Mouse (Mus musculus) hindlimb bud, embryonic 11.5 days (tissue): Measurements from ENCODE around the gene Kcp.

Source experiments
- DNase-seq: peaks from one replicate; pipeline ENCODE4 v3.0.0-alpha.2; 2012; ENCODE audit warnings: low read depth, low spot score; ENCODE audit errors: extremely low spot score

Gene Kcp

DNA sequence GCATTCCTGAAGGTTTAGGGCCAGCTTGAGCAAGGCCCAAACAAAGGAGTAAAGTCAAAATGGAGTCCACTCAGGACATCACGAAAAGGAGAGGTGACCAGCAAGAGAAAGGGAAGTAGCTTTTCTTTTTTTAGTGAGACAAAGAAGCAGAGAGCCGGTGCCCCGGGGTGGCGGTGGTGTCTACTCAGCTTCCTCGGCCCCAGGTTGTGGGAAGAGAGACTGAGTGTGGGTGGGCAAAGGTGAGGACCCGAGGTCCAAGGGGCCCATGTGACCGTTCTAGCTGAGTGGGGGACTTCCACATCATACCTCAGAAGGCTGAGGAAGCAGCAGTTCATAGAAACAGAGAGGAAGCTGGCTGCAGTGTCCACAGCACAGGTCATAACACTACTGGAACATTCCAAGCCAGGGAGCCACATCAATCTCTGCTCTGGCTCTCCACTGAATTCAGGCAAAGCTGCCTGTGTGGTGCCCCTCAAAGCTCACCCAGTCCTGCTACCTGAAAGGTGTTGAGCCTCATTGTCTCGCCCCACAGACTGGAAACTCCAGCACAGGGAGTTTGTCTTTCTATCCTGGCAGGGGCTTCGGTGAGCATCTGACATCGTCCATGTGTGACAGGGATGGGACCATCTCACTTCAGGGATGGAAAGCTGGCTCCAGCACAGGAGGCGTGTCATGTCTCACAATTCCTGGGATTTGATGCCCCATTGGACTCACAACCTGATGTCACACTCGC lies 15.7 kb upstream of the Kcp start:
- no peak for DNase-seq

DNA sequence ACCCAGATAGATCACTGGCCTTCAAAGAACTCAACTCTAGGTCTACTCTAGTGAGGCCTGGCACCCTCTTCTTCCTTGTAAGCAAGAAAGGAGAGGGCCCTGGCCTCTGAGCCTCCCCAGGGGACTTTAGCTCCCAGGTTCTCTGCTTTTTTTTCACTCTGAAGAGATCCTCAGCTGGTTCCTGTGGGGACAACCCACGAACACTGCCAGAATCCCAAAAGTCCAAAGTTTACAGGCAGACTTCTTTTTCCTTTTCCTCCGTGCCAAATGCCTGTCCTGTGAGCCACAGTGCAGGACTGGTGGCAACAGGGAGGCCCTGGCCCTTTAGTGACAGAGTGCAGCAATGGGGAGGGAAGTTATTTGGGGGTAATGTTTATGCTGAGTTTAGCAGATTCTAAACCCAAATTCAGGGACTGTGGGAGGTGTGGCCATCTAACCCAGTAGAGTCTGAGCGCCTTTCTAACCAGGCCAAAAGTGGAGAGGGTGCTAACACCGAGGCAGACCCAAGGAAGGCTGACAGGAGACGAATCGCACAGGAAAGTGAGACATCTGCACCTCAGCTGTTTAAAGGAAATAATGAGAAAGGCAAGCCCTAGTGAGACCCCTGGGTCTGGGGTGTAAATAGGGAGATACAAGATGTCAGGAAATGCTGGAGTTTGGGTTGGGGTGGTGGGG lies 15.0 kb upstream of the Kcp start:
- no peak for DNase-seq

DNA sequence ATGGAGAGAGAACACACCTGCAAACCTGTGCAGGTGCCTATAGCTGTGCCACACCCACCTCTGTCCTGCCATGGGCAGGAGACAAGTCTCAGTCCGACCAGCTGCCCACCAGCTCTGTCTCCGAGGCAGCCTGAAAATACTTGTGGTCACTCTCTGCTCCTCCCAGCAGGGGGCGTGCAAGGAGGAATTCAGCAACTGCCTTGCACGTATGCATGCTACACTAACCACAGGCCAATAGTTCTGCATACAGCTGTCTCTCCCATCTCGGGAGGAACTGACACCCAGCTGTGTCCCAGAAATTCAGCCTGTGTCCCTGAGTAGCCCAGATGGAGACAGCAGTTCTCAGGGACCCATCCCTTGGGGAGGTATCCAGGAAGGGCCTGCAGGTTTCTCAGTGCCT lies 9.4 kb upstream of the Kcp start:
- no peak for DNase-seq

DNA sequence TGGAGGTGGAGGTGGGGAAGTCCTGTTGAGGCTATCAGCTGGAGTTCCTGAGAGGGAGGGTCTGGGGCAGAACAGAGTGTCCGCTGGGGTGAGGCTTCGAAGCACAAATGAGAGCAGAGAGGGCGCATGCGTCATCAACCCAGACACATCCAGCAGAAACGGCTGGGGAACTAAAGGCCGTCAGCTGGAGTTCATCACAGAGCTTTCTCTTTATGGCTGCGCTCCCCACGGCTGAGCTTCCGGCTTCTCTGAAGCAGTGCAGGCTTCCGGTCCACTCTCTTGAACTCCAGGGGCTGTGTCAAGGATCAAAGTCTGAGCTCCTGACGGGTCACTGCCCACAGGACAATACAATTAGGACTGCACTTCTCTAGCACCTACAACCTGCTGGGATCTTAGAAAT lies 5.5 kb upstream of the Kcp start:
- peak; percentile 74 for DNase-seq

DNA sequence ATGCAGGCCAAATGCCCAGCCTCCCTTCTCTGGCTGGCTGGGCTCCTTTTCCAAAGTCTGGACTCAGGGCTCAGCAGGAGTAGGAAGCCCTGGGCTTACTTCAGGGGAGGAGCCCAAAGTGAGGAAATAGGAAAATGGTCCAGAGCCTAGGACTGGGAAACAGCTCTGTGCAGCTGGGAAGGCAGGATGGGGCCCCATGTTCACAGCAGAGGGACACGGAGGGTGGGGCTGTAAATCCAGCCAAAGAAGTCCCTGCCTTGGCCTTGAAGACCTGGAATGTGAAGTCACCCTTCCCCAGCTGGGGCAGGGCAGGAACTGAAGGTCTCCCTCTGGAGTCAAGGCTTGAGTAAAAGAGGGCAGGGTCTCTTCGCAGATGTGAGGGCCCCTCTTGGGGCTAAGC lies 1.3 kb upstream of the Kcp start:
- DNase-seq = no peak

DNA sequence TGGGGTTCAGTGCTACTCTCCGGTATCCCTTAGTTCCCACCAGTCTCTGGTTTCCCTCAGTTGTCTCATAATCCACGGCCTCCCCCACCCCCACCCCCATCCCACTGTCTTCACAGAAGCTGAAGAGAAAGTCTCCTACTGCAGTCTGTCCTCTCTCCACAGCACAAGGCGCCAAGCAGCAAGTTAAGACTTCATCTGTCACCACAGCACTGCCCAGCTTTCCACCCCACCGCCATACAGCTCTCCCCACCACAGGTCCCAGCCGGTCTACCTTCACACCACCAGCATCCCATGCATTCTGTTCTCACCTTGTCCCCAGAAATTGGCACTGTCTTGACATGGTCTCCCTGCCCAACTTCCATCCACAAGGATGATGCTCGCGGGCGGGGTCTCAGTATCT lies 918 bp downstream of the Kcp start:
- no peak for DNase-seq

DNA sequence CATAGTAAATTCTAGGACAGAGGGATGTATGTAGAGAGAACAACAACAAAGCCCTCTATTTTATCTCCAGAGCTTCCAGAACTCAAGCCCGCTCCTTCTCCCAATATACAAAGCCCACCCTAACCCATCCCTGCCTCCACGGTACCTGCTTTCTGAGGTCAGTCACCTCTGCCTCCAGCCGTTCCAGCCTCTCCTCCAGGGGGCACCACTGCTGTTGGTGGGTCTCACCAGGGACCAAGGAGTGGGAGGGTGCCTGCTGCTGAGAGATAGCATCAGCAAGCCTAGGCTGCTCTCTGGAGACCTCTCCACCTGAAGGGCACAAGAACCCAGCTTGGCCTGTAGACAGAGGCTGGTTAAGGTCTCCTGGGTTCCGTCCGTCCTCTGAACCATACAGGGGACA lies 2.3 kb downstream of the Kcp start:
- no peak for DNase-seq

DNA sequence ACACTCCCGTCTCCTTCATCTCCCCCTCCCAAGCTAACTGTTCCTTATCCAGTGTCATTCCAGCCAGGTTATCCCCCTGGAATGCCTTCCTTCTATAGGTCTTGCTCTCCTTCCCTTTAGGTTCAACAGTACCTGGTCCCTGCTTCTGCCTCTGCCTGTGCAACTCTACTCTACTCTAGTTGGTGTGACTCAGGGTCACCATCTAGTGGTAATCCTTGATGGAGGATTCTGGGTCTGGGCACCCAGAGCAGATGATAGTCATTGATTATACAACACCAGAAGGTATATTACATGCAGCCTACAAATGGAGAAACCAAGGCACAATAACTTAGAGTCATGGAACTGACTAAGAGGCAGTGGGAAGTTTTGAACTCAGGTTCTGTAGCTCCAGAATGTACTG lies 6.2 kb downstream of the Kcp start:
- no peak for DNase-seq

DNA sequence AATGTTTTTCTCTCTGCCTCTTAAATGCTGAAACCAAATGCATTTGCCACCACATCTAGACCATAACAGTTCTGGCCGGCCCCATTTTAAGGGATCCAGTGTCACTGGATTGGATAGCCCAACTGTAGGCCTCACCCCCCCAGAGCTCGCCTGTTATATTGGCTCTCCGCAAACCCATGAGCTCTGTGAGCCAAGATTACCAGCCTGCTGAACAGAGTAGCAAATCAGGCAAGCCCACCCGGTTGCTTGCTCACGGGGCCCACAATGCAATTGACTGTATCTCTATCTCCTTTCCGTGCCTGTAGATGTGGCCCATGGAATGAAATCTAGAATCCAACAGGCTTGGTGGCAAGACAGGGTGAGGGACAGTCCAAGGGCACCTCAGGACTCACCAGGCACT lies 6.9 kb downstream of the Kcp start:
- DNase-seq = no peak

DNA sequence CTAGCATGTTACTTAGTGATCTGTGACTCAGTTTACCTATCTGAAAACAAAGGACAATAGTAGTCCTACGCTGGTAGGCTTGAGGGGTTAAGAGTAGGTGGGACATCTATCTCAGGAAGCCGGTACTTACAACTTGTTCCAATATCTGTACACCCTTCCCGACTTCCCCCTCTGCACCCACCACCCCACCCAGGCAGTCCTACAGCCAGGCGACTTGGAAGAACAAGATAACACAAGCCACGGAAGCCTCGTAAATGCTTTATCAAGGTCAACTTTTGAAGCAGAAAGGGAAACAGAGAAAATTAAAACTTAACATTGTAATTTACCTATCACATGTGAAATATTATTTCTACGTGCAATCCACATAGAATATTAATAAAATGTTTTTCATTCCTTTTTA lies 7.6 kb downstream of the Kcp start:
- DNase-seq = no peak

DNA sequence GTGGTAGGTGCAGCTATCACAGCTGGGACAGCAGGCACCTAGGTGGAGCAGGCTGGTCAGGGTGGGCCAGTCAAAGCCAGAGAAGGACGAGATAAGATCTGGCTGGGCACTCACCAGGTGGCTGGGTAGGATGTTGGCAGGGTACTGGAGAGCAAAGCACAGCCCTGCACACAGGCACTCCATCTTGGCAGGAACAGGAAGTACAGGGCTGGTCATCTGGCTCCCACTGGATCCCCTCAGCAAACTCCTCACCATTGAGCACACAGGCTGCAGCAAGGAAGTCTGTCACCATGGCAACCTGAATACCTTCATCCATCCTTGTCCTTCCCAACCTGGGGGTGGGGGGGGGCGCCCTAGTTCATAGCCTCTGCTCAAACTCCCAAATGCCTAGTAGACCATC lies 10.0 kb downstream of the Kcp start:
- DNase-seq = no peak

DNA sequence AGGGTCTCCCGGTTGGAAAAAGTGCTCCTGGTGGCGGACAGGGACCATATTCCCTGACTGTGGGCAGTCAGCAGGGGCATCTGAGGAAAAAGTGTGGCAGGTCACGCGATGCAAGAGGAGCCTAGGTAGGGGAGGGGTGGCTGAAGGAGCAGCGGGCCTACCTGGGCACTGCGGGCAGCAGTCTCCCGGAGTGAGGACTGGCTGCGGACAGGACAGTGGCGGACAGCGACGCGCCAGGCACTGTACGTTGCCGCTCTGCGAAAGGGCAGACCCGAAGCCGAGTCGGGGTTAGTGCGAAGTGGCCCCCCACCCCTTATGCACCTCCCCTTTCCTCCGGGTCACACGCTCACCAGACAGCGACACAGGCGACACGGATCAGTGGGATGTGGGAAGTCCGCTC lies 11.5 kb downstream of the Kcp start:
- no peak for DNase-seq

DNA sequence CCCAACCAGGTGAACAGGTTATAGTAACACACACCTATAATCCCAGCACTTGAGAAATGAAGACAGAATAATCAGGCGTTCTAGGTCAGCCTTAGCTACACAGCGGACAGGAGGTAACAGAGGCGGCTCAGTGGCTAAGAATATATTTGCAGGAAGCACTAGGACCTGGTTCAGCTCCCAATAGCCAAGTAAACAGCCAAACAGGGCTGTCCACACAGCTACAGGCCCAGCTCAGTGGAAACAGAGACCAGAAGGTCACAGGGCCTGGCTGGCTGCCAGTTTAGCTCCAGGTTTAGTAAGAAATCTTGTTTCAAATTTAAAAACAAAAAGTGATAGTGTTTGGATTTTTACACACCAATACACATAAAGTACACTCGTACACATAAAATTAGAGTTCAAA lies 13.7 kb downstream of the Kcp start:
- DNase-seq = no peak

DNA sequence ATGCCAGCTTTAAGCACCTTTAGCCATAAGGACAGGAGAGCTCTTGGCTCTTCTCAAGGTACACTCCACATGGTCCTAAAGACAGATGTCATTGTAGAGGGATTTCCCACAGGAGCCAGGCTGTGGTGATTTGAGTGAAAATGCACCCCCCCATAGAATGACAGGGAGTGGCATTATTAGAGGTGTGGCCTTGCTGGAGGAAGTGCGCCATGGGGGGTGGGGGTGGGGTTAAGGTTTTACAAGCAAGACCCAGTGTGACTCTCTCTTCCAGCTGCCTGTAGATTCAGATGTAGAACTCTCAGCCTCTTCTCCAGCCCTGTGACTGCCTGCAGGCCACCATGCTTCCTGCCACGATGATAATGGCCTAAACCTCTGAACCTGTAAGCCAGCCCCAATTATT lies 21.8 kb downstream of the Kcp start:
- no peak for DNase-seq

DNA sequence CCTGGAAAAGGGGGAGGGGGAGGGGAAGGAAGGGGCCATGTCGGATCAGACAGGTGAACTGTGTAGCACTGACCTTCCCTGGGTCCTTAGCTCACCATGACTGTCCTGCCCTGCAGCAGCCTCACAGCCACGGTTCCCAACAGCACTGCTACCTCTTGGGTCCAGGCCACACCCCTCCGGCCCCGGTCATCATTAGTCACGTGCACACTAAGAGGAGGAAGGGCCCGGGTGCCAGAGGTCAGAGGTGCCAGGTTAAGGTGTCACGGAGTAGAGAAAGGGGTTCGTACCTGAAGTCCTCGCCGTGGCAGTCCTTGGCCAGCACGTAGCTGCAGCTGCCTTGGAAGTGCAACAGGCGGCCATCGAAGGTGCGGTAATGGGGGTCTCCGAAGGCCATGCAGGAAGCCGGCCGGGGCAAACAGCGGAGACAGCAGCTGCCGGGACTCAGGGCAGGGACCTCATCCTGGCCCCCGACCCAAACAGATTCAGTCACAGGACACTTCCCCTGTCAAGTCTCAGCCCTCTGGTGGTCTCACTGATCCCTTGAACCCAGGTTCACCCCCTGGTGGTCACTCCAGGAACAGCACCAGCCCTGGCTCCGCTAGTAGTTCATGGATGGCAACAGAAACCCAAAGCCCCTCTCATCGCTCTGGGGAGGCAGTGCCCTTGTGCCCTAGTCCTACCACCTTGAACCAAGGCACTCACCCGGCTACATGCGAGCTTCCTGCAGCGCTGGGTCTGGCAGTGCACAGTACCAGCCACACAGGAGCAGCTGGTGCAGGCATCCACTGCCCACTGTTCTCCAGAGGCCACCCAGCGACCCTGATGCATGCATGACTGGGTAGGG lies 22.8 kb downstream of the Kcp start:
- peak; percentile 57 for DNase-seq

DNA sequence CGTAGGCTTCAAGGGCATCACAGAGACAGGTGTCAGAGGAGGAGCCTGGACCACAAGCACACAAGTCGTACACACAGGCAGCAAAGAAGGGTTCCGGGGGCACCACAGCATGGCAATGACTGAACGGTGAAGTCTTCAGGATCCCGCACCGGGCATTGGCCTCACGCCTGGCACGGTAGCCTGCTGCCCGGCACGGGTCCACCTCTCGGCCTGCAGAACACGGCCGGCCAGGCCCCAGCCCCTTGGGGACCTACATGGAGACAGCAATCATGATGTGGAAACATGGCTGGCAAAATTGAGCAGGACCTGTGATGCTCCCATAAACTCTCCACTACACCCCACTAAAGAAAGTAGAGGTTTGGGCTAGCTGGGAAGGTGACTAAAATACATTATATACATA lies 25.1 kb downstream of the Kcp start:
- no peak for DNase-seq

DNA sequence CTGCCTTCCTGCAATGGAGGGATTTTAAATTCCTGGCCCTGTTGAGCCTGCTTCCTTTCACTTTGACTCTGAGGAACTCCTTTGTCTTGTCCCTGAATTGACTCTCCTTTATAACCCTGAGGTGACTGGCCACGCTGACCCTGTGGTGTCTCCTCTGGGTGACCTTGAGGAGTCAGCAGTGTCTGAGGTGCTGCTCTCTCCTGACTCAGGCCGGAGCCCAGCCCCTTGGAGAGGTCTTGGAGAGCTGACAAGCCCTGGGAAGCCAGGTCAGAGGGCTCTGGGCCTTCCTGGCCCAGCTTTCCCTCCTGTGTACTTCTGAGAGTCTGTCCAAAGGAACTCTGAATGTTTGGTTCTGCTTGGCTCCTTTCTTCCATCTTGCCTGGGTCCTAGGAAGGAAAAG lies 33.0 kb downstream of the Kcp start:
- no peak for DNase-seq

DNA sequence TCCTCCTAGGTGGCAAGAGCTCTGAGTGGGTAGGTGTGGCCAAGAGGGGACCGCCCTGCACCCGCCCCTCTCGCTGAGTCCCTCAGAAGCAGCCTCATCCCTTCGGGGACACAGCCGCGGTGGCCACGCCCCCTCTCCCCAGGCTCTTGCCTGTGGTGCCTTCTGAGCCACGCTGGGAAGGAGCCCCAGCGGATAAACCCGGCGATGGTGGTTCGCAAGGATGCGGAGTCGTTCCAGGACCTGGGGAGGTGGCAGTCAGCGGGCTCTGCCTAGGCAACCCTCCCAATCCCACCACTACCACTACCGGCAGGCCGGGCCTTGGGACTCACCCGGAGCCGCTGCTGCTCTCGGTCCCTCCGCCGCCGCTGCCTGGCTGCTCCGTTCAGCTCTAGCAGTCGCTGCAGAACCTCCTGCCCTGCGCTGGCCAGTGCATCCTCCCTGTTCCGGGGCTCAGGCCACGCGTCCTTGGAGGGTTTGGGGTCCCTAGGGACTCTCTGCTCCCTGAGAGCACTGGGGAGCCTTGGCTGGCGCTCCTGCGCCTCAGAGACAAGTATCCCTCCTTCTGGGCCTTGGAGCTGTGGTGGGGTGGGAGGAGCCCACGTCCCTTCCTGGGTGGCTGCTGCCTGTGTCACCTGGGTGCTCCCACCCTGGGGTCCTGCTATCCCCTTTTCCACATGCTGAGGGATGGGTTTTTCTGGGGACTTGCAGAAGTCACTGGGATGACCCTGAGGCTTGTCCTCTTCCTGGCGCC lies 33.6 kb downstream of the Kcp start:
- DNase-seq = peak; percentile 24

DNA sequence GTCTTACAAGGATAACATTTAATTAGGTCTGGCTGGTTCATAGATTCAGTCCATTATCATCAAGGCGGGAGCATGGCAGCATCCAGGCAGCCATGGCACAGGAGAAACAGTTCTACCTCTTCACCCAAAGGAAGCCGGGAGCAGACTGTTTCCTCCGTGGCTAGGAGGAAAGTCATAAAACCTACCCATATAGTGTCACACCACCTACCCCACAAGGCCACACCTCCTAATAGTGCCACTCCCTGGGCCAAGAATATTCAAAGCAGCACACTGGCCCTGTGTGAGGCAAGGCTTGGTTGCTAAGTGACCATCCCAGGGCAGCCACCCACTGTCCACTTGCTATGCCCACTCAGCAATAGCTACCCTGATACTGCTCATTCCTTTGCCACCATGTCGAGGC lies 36.6 kb downstream of the Kcp start, which contains the start of gene Atp6v1fnb:
TSS of gene Atp6v1fnb (plus strand) at position 301 of the 400 bp plus-strand sequence.
- no peak for DNase-seq

DNA sequence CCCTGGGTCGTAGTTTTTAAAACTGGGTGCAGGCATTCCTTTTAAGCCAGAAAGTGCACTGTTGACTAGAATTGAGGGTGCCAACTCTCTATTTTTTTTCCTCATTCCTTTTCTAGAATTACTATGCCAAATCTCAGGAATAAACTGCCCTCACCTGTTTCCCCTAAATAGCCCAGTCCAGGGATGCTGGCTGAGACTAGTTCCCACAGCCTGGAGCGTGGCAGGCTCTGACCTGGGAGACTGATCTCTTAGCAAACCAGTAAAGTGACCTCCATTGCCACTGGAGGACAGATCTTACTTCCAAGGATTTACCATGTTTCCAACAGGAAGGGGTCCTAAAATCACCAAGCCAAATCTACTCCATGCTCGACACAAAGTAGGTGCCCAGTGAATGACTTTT lies 38.9 kb downstream of the Kcp start:
- DNase-seq = no peak
